Mouse (Mus musculus) layer of hippocampus, adult 18-20 months (tissue): ENCODE results near the gene Ddx17. TPM values are rescaled to one million over a fixed set of nuclear protein-coding genes. Genes with fewer than 3 reads are reported as not detected.

Experiments
- DNase-seq, 2 experiments: peaks; one replicate each; pipeline ENCODE4 v3.0.0; 2022; ENCODE audit warnings: low spot score in 2 of 2
- long read RNA-seq: library from polyadenylated mRNA; stranded (forward); transcript quantifications from one replicate; pipeline ENCODE4 v2.0.0, GENCODE M21; 2021
- total RNA-seq, 2 experiments: library from RNA; stranded (reverse); gene quantifications; 2 replicates each; pipeline ENCODE4 v1.2.3; 2021

Gene Ddx17
- total RNA-seq: 100 to 1,000 TPM; 277 to 299 TPM
- long read RNA-seq, full-length matches to known transcripts: 5 of 43 reads
- long read RNA-seq, partial matches to known transcripts: 6 of 43 reads
- long read RNA-seq, other reads (novel, unspliced or antisense): 32 of 43 reads

DNA sequence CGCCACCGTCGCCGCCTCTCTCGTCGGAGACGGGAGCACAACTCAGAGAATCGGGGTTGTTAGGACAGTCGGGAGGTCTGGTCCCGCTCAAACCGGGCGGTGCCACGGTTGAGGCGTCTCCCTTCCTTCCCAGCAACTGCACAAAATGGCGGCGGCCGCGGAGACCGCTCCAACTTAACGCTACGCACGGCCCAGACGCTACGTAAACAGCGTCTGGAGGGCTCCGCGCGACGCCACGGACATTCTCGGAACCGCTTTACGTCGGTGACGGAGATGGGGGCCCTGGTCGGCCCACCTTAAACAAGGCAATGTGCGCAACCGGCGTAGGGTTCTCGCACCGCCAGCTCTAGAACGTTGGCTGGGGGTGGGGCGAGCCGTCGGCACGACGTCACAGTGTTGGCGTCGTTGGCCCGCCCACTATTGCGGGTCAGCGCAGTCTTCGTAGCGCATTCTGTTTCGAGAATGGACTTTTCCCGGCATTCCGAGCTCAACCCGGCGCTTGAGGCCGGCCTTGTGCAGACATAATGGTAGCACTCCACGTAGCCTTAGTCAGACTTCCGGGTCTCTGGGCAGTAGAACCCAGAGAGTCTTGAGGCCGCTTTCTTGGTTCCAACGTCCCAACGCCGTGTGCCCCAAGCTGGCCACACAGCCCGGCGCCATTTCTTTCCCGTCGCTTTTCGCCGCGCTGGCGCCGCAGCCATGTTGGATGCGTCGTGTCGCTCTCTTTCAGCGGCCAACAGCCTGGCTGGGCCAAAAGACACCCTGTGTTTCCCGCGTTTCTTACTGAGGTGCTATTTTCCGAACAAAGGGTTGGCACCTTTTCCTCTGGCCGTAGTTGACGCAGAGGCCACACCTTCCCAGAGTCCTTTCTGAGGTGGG is at the start of gene Ddx17:
TSS of gene Ddx17 (minus strand) at position 332 of the 879 bp plus-strand sequence.
- DNase-seq: peak; percentile 98 to 100

DNA sequence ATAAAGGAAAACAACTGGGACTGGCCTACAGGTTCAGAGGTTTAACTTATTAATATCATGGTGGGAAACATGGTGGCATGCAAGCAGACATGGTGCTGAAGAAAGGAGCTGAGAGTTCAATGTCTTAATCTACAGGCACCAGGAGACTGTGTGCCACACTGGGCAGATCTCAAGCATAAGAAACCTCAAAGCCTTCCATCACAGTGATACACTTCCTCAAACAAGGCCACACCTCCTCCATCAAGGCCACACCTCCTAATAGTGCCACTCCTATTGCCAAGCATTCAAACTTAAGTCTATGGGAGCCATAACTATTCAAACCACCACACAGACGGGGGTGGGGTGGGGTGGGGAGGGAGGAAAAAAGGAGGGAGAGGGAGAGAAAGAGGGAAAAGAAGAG is 35.0 kb upstream of the Ddx17 start:
- no peak for DNase-seq

DNA sequence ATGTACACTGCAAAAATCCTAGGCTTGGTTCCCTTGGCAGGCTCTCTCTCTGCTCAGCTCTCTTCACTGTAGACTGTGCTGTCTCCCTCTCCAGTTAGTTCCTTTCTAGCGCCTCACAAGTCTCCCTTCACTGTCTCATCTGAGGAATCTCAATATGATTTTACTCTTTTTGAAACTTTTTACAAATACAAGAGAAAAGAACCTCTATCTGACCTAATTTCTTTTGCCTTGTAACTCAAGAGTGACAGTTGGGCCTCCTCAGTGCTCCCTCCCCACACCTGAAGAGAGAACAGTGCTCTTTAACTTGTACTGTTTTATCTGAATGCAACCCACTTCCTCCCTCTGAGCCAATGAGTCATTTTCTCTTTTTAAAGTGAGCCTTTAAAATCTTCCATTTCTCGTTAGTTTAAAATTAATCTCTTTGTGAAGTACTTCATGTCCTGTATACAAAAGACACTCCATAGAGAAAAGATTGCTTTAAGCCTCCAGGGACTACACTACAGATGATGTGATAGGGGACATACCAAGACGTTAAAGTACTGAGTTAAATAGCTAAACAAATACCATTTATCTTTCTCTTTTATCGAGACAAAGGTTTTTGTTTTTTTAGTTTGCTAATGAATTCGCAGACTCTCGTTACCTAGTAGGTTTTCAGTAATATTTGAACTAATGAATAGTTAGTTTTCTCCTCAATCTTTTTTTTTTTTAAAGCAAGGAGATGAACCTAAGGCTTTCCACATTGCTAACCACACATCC is 31.3 kb upstream of the Ddx17 start:
- peak in 1 of 2 experiments; percentile 19 for DNase-seq

DNA sequence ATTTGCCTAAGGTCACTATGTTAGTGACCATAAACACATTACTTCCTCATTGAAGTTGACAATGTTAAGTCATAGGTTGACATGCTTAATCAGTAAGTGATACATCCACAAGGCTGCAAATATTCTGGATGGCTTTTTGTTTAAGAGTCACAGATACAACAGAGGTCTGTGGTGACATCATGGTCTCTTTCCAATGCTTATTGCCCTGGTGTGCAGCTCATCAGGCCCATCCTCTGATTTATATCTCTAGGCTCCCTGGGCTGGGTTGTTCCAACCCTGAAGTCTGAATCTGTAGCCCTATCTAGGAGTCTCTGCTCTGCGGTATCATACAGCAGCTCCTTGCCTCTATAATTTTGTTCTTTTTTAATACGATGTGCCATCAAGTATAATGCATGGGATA is 30.4 kb upstream of the Ddx17 start:
- DNase-seq: no peak

- DNase-seq: no peak
These were observed 29.1 kb upstream of the Ddx17 start for GRCm38 (mm10) chr15:79575543-79576222.

GRCm38 (mm10) chr15:79562417-79562816 is 15.9 kb upstream of the Ddx17 start:
- peak; percentile 13 to 36 for DNase-seq

DNA sequence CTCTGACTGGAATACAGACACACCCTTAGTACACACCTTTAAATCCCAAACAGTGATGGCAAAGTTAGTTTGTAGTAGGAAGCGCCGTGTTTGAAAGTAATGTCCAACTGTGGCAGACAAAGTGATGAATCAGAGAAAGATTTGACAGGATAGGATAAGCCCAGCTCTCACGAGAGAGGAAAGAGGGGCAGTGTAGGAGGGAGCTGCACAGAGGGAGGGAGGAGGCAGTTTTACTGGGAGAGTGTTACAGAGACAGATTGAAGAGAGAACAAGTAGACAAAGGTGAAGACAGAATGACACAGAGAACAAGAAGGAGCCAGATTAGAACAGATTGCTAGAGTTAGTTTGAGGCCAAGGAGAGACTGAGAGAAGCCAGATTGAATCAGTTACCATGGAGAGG is 13.1 kb upstream of the Ddx17 start:
- no peak for DNase-seq

GRCm38 (mm10) chr15:79552566-79552965 is 6.0 kb upstream of the Ddx17 start:
- no peak for DNase-seq

GRCm38 (mm10) chr15:79548226-79548625 is 1.7 kb upstream of the Ddx17 start:
- DNase-seq: no peak

- DNase-seq: no peak
These were observed 814 bp upstream of the Ddx17 start for GRCm38 (mm10) chr15:79547289-79547820.

DNA sequence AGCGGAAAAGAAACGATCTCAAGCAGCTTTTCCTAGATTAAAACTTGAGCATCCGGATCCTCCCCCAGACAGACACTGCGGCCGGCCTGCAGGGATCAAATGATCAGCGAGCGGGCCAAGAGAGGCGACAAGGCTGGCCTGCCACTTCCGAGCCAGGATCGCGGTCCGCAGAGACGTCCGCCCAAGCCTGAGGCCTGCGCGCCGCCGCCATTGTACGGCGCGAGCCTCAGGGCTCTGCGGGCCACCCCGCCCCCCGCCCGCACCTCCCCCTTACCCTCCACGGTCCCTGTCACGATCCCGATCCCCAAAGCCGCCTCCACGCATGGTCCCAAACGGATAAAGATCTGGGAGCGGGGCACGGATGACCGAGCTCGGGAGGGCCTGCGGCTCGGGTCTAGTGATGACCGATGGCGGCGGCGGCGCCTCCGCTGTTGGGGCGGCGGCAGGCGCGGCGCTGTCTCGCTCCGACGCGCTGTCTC is 581 bp downstream of the Ddx17 start:
- peak in 1 of 2 experiments; percentile 22 for DNase-seq

GRCm38 (mm10) chr15:79545496-79545895 is 1.0 kb downstream of the Ddx17 start:
- DNase-seq: no peak

GRCm38 (mm10) chr15:79543968-79544367 is 2.6 kb downstream of the Ddx17 start:
- no peak for DNase-seq

DNA sequence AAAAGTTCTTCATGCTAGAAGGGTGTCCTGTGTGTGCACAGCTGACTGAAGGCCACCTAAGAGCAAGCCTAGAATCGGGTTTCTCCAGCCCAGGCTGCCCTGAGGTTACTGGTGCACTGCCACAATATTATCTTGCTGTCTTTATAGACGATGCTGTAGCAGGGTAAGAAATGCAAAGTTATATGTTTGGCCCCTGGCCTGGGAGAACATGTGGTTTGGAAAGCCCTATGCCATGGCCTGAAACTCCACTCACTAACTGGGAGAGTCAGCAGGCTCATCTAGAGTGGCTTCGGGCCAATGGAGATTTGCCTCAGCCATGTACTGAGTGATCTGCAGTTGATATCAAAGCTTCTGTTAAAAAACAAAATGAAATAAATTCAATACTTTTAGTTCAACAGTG is 12.7 kb downstream of the Ddx17 start:
- no peak for DNase-seq

GRCm38 (mm10) chr15:79529935-79530334 is 16.6 kb downstream of the Ddx17 start:
- no peak for DNase-seq

DNA sequence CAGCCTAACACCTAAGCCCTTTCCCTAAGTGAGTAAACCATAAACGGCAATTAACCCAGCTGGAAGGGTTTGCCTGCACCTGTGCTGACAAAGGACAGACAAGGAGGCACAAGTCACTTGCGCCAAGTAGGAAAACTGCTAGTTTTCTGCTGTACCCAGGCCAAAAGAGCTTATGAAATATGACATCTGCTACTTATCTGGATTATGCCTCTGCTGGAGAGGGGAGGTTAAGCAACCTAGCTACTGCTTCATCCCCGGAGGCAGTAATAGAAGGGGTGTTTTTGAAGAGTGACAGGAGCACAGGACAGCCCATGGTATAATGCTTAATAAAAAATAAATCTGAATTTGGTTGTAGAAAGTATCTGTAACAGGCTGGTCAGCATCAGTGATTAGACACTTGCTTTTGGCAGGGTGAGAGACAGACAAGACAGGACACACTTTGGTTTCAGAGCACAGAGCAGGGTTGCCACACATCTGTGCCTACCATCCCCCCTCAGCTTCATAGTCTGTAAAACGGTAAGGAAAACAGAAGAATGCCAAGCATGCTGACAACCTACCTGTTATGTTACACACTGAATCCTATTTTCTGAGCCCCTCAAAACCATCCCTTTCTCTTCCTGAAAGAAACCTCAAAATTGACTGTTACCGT is 18.4 kb downstream of the Ddx17 start:
- DNase-seq: no peak

- no peak for DNase-seq
These were observed 19.3 kb downstream of the Ddx17 start for GRCm38 (mm10) chr15:79527192-79527591.

DNA sequence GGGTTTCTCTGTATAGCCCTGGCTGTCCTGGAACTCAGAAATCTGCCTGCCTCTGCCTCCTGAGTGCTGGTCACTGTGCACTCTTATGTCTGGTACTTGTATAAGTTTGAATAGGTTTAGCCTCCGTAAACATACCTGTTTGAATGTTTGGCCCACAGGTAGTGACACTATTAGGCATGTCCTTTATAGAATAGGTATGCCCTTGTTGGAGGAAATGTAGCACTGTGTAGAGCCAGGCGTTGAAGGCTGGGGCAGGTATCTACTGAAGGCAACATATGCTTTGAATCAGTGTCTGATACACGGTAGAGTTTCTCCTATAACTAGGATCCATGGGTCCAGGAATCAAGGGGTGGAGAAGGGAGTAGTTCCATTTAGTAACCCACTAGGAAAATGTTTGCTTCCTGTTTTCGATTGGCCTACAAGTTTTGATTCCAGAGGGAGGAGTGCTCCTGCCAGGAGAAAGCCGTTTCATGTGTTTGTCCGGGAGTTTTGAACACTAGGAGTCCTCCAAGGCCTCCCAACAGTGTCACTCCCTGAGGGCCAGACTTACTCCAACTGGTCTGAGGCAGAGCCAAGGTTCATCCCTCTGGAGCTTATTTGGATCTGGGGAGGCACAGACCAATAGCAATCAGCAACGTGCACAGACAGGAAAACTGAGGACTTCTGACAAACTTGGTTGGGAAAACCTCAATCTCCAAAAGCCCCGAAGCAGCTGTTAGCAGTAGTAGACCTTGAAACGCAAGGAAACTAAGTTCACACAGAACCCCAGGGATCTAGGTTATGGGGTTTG is 20.4 kb downstream of the Ddx17 start:
- DNase-seq: no peak

DNA sequence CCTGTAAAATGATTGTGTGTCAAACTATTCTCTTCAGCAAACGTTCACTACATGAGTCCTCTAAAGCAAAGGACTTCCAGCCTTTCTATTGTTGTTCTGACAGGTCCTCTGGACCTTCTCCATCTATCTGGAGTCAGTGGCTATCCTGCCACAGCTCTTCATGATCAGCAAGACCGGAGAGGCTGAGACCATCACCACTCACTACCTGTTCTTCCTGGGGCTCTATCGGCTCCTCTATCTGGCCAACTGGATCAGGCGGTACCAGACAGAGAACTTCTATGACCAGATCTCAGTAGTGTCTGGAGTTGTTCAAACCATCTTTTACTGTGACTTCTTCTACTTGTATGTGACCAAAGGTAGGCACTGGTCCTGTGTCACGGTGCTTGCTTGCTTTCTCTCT is 21.0 kb downstream of the Ddx17 start:
- no peak for DNase-seq
